Mouse (Mus musculus): ENCODE data around the gene Plcb4. TPM values are rescaled to one million over a fixed set of nuclear protein-coding genes. Genes with fewer than 3 reads are reported as not detected.
"Not testable (repeated sequence)": the region's sequence is repeated elsewhere in the genome, so short reads cannot be mapped to it uniquely, and the experiment has no call there.

Gene Plcb4
- polyA plus RNA-seq, 1 experiment from 2014 or later: 13.8 TPM

DNA sequence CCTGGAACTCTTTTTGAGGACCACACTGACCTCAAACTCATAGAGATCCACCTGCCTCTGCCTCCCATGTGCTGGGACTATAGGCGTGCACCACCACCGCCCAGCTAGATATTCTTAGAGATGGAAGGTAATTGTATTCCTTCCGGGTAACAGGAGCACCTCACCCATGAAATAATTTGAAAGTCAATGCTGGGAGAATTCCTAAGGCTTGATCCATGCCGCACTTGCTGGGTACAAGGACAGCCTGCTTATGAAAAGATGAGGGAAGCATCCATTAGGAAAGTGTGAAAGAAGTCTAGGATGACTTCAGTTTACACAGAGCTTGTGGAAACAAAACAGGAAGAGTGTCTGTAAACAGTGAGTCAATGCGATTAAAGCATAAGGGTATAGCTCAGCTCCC lies 232.9 kb downstream of the Plcb4 start:
- Histone ChIP-seq H3K4me3 (ENCODE audit: low read depth, low read length) (no peak overlapping the region), H3K4me1 (ENCODE audit: insufficient read depth, low read depth, low read length) (no peaks in the 10 kb centered on the region), H3K36me3 (ENCODE audit: insufficient read depth, low read length) (no peaks in the 10 kb centered on the region), H3K9ac (replicated peaks; ENCODE audit: low read depth) (no peak overlapping the region), H3K27ac (ENCODE audit: low read length) (no peak overlapping the region), H3K4me2 (replicated peaks; ENCODE audit: low read depth, low read length) (no peak overlapping the region), H3K9me3 (ENCODE audit: low read length) (no peaks in the 10 kb centered on the region), H3K27me3 (replicated peaks; ENCODE audit: insufficient read depth, low read length) (no peaks in the 10 kb centered on the region)
- DNase-seq (ENCODE audit: low spot score) (no peak), ATAC-seq (peak; percentile 47)
- 66% methylated on average over 5 of the region's 5 CpGs for WGBS
- TF ChIP-seq EP300 (IDR thresholded peaks at IDR 0.05) (no peak), CTCF (IDR thresholded peaks at IDR 0.05) (no peak)

DNA sequence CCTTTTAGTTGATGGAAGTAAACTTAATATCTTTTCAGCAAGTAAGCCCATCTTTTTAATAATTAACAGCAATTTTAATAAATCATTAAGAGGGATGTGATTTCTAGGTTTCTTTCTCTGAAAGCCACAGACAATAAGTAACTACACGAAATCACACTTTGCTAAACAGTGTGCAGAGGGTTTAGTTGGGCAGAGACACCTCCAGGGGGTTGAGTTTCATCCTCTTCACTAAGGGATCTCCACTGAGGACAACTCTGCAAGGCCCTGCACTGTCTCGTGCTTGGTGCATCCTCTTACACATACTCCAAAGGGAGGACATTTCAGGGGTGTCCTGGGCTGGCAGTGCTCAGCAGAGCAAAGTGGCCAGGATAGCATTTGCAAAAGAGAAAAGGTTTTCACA lies 235.8 kb downstream of the Plcb4 start:
- H3K27ac ChIP-seq (ENCODE audit: low read length): no peak overlapping the region
- H3K27me3 ChIP-seq (replicated peaks; ENCODE audit: insufficient read depth, low read length): no peaks in the 10 kb centered on the region
- DNase-seq (ENCODE audit: low spot score) (no peak), ATAC-seq (no peak)
- no peak overlapping the region for H3K4me3 ChIP-seq (ENCODE audit: low read depth, low read length)
- no peak overlapping the region for H3K4me2 ChIP-seq (replicated peaks; ENCODE audit: low read depth, low read length)
- WGBS: 84% methylated on average over 2 of the region's 2 CpGs
- no peaks in the 10 kb centered on the region for H3K9me3 ChIP-seq (ENCODE audit: low read length)
- H3K9ac ChIP-seq (replicated peaks; ENCODE audit: low read depth): no peak overlapping the region
- no peaks in the 10 kb centered on the region for H3K4me1 ChIP-seq (ENCODE audit: insufficient read depth, low read depth, low read length)
- H3K36me3 ChIP-seq (ENCODE audit: insufficient read depth, low read length): no peaks in the 10 kb centered on the region
- TF ChIP-seq CTCF (IDR thresholded peaks at IDR 0.05) (no peak), EP300 (IDR thresholded peaks at IDR 0.05) (no peak)

DNA sequence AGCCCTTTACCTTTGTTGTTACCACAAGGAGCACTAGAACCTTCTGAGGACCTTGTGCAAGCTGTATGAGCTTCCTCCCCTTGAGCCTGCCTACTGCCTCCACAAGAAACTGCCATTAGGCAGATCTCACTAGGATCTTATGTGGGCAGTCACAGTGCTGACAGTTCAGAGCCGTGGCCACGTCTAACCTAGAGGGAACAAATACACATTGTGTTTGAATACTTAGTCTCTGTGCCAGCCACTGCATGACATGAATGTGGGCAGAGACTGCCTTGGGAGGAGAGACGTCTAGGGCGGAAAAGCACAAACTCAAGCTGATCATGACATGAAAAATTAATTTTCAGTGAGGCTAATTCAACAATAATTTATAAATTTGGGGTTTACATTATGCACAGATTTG lies 239.2 kb downstream of the Plcb4 start:
- no peaks in the 10 kb centered on the region for H3K4me1 ChIP-seq (ENCODE audit: insufficient read depth, low read depth, low read length)

DNA sequence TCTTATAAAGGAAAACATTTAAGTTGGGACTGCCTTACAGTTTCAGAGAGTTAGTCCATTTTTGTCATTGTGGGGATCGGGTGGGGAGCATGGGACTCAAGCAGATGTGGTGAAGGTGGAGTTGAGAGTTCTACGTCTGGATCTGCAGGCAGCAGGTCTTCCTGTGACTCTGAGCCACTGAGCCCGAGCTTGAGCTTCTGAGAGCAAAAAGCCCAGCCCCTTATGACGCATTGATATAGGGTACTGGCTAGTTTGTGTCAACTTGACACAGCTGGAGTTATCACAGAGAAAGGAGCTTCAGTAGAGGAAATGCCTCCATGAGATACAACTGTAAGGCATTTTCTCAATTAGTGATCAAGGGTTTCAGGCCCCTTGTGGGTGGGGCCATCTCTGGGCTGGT lies 241.1 kb downstream of the Plcb4 start:
- not testable (repeated sequence) for H3K9me3 ChIP-seq (ENCODE audit: low read length); DNase-seq (ENCODE audit: low spot score); H3K4me3 ChIP-seq (ENCODE audit: low read depth, low read length); H3K9ac ChIP-seq (replicated peaks; ENCODE audit: low read depth); H3K4me1 ChIP-seq (ENCODE audit: insufficient read depth, low read depth, low read length); H3K36me3 ChIP-seq (ENCODE audit: insufficient read depth, low read length); H3K27ac ChIP-seq (ENCODE audit: low read length); H3K27me3 ChIP-seq (replicated peaks; ENCODE audit: insufficient read depth, low read length); ATAC-seq; H3K4me2 ChIP-seq (replicated peaks; ENCODE audit: low read depth, low read length)
- WGBS: 85% methylated on average over 4 of the region's 4 CpGs

More for the DNA sequence above, 239.2 kb downstream of the Plcb4 start:
- no peak overlapping the region for H3K4me2 ChIP-seq (replicated peaks; ENCODE audit: low read depth, low read length)
- TF ChIP-seq CTCF (IDR thresholded peaks at IDR 0.05): no peak
- no peak for TF ChIP-seq EP300 (IDR thresholded peaks at IDR 0.05)
- H3K4me3 ChIP-seq (ENCODE audit: low read depth, low read length): no peak overlapping the region
- no peaks in the 10 kb centered on the region for H3K27me3 ChIP-seq (replicated peaks; ENCODE audit: insufficient read depth, low read length)
- no peak for ATAC-seq
- no peak overlapping the region for H3K27ac ChIP-seq (ENCODE audit: low read length)
- 64% methylated on average over 4 of the region's 4 CpGs for WGBS
- DNase-seq (ENCODE audit: low spot score): no peak
- no peaks in the 10 kb centered on the region for H3K9me3 ChIP-seq (ENCODE audit: low read length)
- H3K36me3 ChIP-seq (ENCODE audit: insufficient read depth, low read length): no peaks in the 10 kb centered on the region
- no peak overlapping the region for H3K9ac ChIP-seq (replicated peaks; ENCODE audit: low read depth)

- H3K27ac ChIP-seq (ENCODE audit: low read length): no peak overlapping the region
- WGBS: 71% methylated on average over 4 of the region's 4 CpGs
- ATAC-seq: no peak
Observed at GRCm38 (mm10) chr2:135901015-135901414, 242.2 kb downstream of the Plcb4 start.

GRCm38 (mm10) chr2:135904262-135904661 lies 245.5 kb downstream of the Plcb4 start:
- Histone ChIP-seq H3K9me3 (ENCODE audit: low read length) (no peaks in the 10 kb centered on the region), H3K36me3 (ENCODE audit: insufficient read depth, low read length) (no peaks in the 10 kb centered on the region), H3K4me1 (ENCODE audit: insufficient read depth, low read depth, low read length) (no peaks in the 10 kb centered on the region), H3K27me3 (replicated peaks; ENCODE audit: insufficient read depth, low read length) (no peaks in the 10 kb centered on the region), H3K27ac (ENCODE audit: low read length) (no peak overlapping the region), H3K4me2 (replicated peaks; ENCODE audit: low read depth, low read length) (no peak overlapping the region), H3K4me3 (ENCODE audit: low read depth, low read length) (no peak overlapping the region), H3K9ac (replicated peaks; ENCODE audit: low read depth) (no peak overlapping the region)
- TF ChIP-seq EP300 (IDR thresholded peaks at IDR 0.05): no peak
- no peak for TF ChIP-seq CTCF (IDR thresholded peaks at IDR 0.05)
- DNase-seq (ENCODE audit: low spot score) (no peak), ATAC-seq (no peak)
- 69% methylated on average over 4 of the region's 4 CpGs for WGBS

More at GRCm38 (mm10) chr2:135901015-135901414, 242.2 kb downstream of the Plcb4 start:
- Histone ChIP-seq H3K9me3 (ENCODE audit: low read length) (no peaks in the 10 kb centered on the region), H3K4me1 (ENCODE audit: insufficient read depth, low read depth, low read length) (no peaks in the 10 kb centered on the region), H3K27me3 (replicated peaks; ENCODE audit: insufficient read depth, low read length) (no peaks in the 10 kb centered on the region), H3K9ac (replicated peaks; ENCODE audit: low read depth) (no peak overlapping the region), H3K4me2 (replicated peaks; ENCODE audit: low read depth, low read length) (no peak overlapping the region), H3K4me3 (ENCODE audit: low read depth, low read length) (no peak overlapping the region), H3K36me3 (ENCODE audit: insufficient read depth, low read length) (no peaks in the 10 kb centered on the region)
- TF ChIP-seq CTCF (IDR thresholded peaks at IDR 0.05): no peak
- TF ChIP-seq EP300 (IDR thresholded peaks at IDR 0.05): no peak
- no peak for DNase-seq (ENCODE audit: low spot score)

DNA sequence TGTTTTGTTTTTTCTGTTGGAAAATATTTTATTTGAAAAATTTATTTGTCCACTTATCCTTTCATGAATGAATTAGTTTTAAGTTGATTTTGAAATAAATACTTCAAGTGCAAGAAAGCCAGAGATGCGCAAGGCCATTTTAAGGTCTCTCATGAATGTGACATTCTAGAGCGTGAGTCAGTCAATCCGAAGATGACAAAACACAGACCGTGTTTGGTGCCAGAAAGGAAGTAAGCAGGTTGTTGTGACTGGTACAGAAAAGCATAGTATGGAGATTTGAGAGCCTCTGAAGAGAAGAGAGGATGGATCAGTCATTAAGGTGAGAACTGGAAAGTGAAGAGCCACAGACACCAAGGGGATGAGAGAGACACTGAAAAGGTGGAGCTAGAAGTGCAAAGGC lies 246.0 kb downstream of the Plcb4 start:
- Histone ChIP-seq H3K27me3 (replicated peaks; ENCODE audit: insufficient read depth, low read length) (no peaks in the 10 kb centered on the region), H3K9me3 (ENCODE audit: low read length) (no peaks in the 10 kb centered on the region), H3K36me3 (ENCODE audit: insufficient read depth, low read length) (no peaks in the 10 kb centered on the region), H3K9ac (replicated peaks; ENCODE audit: low read depth) (no peak overlapping the region), H3K27ac (ENCODE audit: low read length) (no peak overlapping the region), H3K4me3 (ENCODE audit: low read depth, low read length) (no peak overlapping the region), H3K4me2 (replicated peaks; ENCODE audit: low read depth, low read length) (no peak overlapping the region), H3K4me1 (ENCODE audit: insufficient read depth, low read depth, low read length) (no peaks in the 10 kb centered on the region)
- WGBS: 81% methylated on average over 4 of the region's 4 CpGs
- TF ChIP-seq CTCF (IDR thresholded peaks at IDR 0.05): no peak
- DNase-seq (ENCODE audit: low spot score): no peak
- no peak for ATAC-seq

Measured in lung, postnatal 0 days (tissue).